Mouse (Mus musculus) heart, adult 2 months (tissue): ENCODE data around the gene Ngfr. TPM values are rescaled to one million over a fixed set of nuclear protein-coding genes. Genes with fewer than 3 reads are reported as not detected.

Experiments
- DNase-seq, 2 experiments: peaks; one replicate each; pipeline ENCODE4 v3.0.0; 2021
- H3K27ac ChIP-seq: fragments of 200-600 bp; 2 replicates; pipeline ENCODE4 v1.8.1; 2022
- H3K27me3 ChIP-seq: fragments of 200-500 bp; 2 replicates; pipeline ENCODE4 v1.6.1; 2012; ENCODE audit warnings: mild to moderate bottlenecking, low read length, inconsistent platforms, mixed read lengths; ENCODE audit not compliant: control insufficient read depth, insufficient read depth
- H3K36me3 ChIP-seq: fragments of 200-500 bp; 2 replicates; pipeline ENCODE4 v1.6.1; 2012; ENCODE audit warnings: low read length, inconsistent platforms; ENCODE audit not compliant: control insufficient read depth, insufficient read depth
- H3K4me1 ChIP-seq: fragments of 200-500 bp; 2 replicates; pipeline ENCODE4 v1.6.1; 2011; ENCODE audit warnings: low read length; ENCODE audit not compliant: control insufficient read depth, insufficient read depth
- H3K4me3 ChIP-seq: fragments of 200-600 bp; 2 replicates; pipeline ENCODE4 v1.8.1; 2022
- H3K79me2 ChIP-seq: fragments of 200-500 bp; replicated peaks from 2 replicates; pipeline ENCODE4 v1.6.1; 2012; ENCODE audit warnings: mild to moderate bottlenecking, inconsistent platforms, low read length, moderate library complexity, mixed read lengths; ENCODE audit not compliant: control insufficient read depth, insufficient read depth
- H3K9ac ChIP-seq: fragments of 200-500 bp; 2 replicates; pipeline ENCODE4 v1.6.1; 2012; ENCODE audit warnings: low read depth, mild to moderate bottlenecking, control low read depth, inconsistent platforms, low read length, mixed read lengths
- CTCF ChIP-seq: fragments of 200-600 bp; IDR thresholded peaks from 2 replicates; pipeline ENCODE4 v1.8.1; 2022; ENCODE audit warnings: antibody characterized with exemption, mild to moderate bottlenecking, moderate library complexity
- EP300 ChIP-seq: fragments of 200-500 bp; IDR thresholded peaks from 2 replicates; pipeline ENCODE4 v1.6.1; 2011; ENCODE audit warnings: low read depth, low read length, control low read depth; ENCODE audit not compliant: insufficient read depth
- POLR2A ChIP-seq: fragments of 200-500 bp; IDR thresholded peaks from 2 replicates; pipeline ENCODE4 v1.6.1; 2011; ENCODE audit warnings: mild to moderate bottlenecking, low read depth, low read length, control low read depth; ENCODE audit not compliant: insufficient read depth
- WGBS: fragments of 180-500 bp; shearing (Covaris S2); methylation state at CpG from one replicate; pipeline ENCODE4 v1.1.7; 2018; 5-methylcytosine and 5-hydroxymethylcytosine counted together
- intact Hi-C: fragments of 180-260 bp; cut with DNase I; formaldehyde crosslinking; loops from one replicate; pipeline ENCODE4 v1.15.1; 2025
- polyA plus RNA-seq: library from polyadenylated mRNA; depleted of rRNA; stranded (reverse); fragments of >200 nt; gene quantifications from 2 replicates; pipeline ENCODE4 v1.2.3, GENCODE M21; 2012
- total RNA-seq, 2 experiments: library from RNA; stranded (reverse); gene quantifications; 2 replicates each; pipeline ENCODE4 v1.2.3; 2021

The Ngfr gene
- total and polyA plus RNA-seq, 3 experiments = 0.26 to 2.2 (median 1.0) TPM

GRCm38 (mm10) chr11:95567936-95568715 is 19.4 kb downstream of the Ngfr start:
- H3K9ac ChIP-seq = no peak overlapping the region
- 60% methylated on average over 8 of the region's 8 CpGs for WGBS
- intact Hi-C loops = no loop called here
- DNase-seq = peak in 1 of 2 experiments; percentile 37
- no peak overlapping the region for H3K4me3 ChIP-seq
- H3K27ac ChIP-seq = no peak overlapping the region
- no peaks in the 10 kb centered on the region; the same call in 1 of the 2 replicates for H3K4me1 ChIP-seq
- TF ChIP-seq EP300 (no peak), CTCF (no peak), POLR2A (no peak)
- H3K79me2 ChIP-seq = no peaks in the 10 kb centered on the region
- no peaks in the 10 kb centered on the region for H3K27me3 ChIP-seq
- no peaks in the 10 kb centered on the region for H3K36me3 ChIP-seq

GRCm38 (mm10) chr11:95567366-95567765 is 20.2 kb downstream of the Ngfr start:
- no peaks in the 10 kb centered on the region; the same call in 1 of the 2 replicates for H3K4me1 ChIP-seq
- DNase-seq = no peak
- no peak overlapping the region for H3K27ac ChIP-seq
- no peaks in the 10 kb centered on the region for H3K27me3 ChIP-seq
- H3K9ac ChIP-seq = no peak overlapping the region
- 65% methylated on average over 6 of the region's 6 CpGs for WGBS
- H3K4me3 ChIP-seq = no peak overlapping the region
- intact Hi-C loops = no loop called here
- H3K79me2 ChIP-seq = no peaks in the 10 kb centered on the region
- no peaks in the 10 kb centered on the region for H3K36me3 ChIP-seq
- TF ChIP-seq CTCF = no peak
- TF ChIP-seq POLR2A = no peak
- no peak for TF ChIP-seq EP300

DNA sequence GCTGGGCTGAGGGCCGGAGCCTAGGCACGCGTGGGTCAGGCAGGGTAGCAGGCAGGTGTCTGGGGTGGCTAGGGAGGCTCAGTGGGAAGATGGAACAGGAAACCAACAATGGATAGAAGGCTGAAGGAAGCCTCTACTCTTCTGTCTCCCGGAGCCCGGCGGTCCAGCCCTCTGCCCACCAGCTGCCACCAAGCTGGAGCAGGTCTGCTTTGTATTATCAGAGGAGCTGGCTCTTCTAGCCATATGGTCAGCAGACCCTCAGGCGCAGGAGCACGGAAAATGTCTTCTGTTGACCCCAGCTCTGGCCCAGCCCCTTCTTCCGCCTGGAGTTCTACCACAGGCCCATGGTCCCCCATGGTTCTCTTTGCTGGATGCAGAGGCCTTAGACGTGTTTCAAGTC is 22.2 kb downstream of the Ngfr start:
- Histone ChIP-seq H3K4me1 (no peaks in the 10 kb centered on the region; the same call in 1 of the 2 replicates), H3K9ac (no peak overlapping the region), H3K79me2 (no peaks in the 10 kb centered on the region), H3K4me3 (no peak overlapping the region), H3K27ac (no peak overlapping the region), H3K36me3 (no peaks in the 10 kb centered on the region), H3K27me3 (no peaks in the 10 kb centered on the region)
- TF ChIP-seq POLR2A = no peak
- TF ChIP-seq EP300 = no peak
- no peak for TF ChIP-seq CTCF
- intact Hi-C loops = no loop called here
- DNase-seq = no peak
- WGBS = 90% methylated on average over 10 of the region's 10 CpGs

GRCm38 (mm10) chr11:95563849-95564248 is 23.7 kb downstream of the Ngfr start:
- no peak overlapping the region for H3K4me3 ChIP-seq
- intact Hi-C loops = no loop called here
- H3K4me1 ChIP-seq = no peaks in the 10 kb centered on the region; the same call in 1 of the 2 replicates
- no peaks in the 10 kb centered on the region for H3K79me2 ChIP-seq
- DNase-seq = no peak
- TF ChIP-seq CTCF = no peak
- TF ChIP-seq EP300 = no peak
- TF ChIP-seq POLR2A = no peak
- no peak overlapping the region for H3K27ac ChIP-seq
- no peak overlapping the region for H3K9ac ChIP-seq
- H3K27me3 ChIP-seq = no peaks in the 10 kb centered on the region
- WGBS = 95% methylated on average over 5 of the region's 5 CpGs
- H3K36me3 ChIP-seq = no peaks in the 10 kb centered on the region

DNA sequence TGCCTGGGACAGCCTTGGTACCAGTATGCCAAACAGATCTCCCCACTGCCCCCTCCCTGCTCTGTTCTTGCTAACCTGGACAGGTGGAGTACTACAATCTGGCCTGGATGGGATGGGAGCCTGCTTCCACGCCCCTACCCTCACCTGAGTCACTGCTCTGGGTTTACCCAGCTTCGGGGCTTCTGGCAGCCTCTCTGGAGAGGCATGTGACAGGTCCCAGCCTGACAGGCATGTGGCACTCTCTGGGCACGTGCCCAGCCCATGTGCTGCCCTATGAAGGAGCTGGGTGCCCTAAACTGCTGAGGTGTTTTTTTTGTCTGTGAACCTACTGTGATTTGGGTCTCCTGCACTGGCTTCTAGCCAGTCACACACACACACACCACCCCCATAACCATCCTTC is 26.8 kb downstream of the Ngfr start:
- Histone ChIP-seq H3K27me3 (no peaks in the 10 kb centered on the region), H3K27ac (no peak overlapping the region), H3K79me2 (no peaks in the 10 kb centered on the region), H3K9ac (no peak overlapping the region), H3K4me1 (no peaks in the 10 kb centered on the region), H3K36me3 (no peaks in the 10 kb centered on the region), H3K4me3 (no peak overlapping the region)
- DNase-seq = peak in 1 of 2 experiments; percentile 22
- WGBS = 50% methylated on average over 3 of the region's 3 CpGs
- intact Hi-C loops = no loop called here
- no peak for TF ChIP-seq EP300
- no peak for TF ChIP-seq POLR2A
- TF ChIP-seq CTCF = no peak

- intact Hi-C loops = no loop called here
- Histone ChIP-seq H3K79me2 (no peaks in the 10 kb centered on the region), H3K27me3 (no peaks in the 10 kb centered on the region), H3K9ac (no peak overlapping the region), H3K4me3 (no peak overlapping the region), H3K4me1 (no peaks in the 10 kb centered on the region), H3K36me3 (no peaks in the 10 kb centered on the region), H3K27ac (no peak overlapping the region)
- WGBS = 59% methylated on average over 2 of the region's 2 CpGs
- TF ChIP-seq CTCF (no peak), EP300 (no peak), POLR2A (no peak)
- DNase-seq = no peak
Observed at GRCm38 (mm10) chr11:95559761-95560160, 27.8 kb downstream of the Ngfr start.
